Mouse (Mus musculus): Measurements from ENCODE around the gene Slc25a21. TPM values are rescaled to one million over a fixed set of nuclear protein-coding genes. Genes with fewer than 3 reads are reported as not detected.
A peak's percentile ranks its signal among the peaks of the same experiment; 100 is the strongest.

Slc25a21 gene
- polyA plus RNA-seq (2015; fragmentation: Nextera tagmentation; extraction: Ambion mirVana) = 5.1 and 6.4 TPM in 2 replicates

GRCm38 (mm10) chr12:57197363-57198026 lies at the start of gene Slc25a21:
TSS of gene Slc25a21 (minus strand) at chr12:57197472.
- TF ChIP-seq CTCF (IDR thresholded peaks at IDR 0.05; ENCODE audit: low read depth) = no peak
- no peaks in the 10 kb centered on the region for H3K4me1 ChIP-seq (replicated peaks; ENCODE audit: insufficient read depth, low read length)
- DNase-seq (ENCODE audit: low spot score) (peak; percentile 55), ATAC-seq (replicated peaks; ENCODE audit: low FRiP score, low read depth) (peak; percentile 10)
- H3K9ac ChIP-seq (ENCODE audit: low read depth, low read length) = peak within 1 kb of the TSS; percentile 54
- H3K36me3 ChIP-seq (ENCODE audit: insufficient read depth, low read length) = no peaks in the 10 kb centered on the region
- H3K9me3 ChIP-seq (replicated peaks; ENCODE audit: low read length) = no peaks in the 10 kb centered on the region
- H3K4me2 ChIP-seq (ENCODE audit: low read length) = peak within 1 kb of the TSS; percentile 90
- 68% methylated on average over 10 of the region's 10 CpGs for WGBS
- H3K27me3 ChIP-seq (ENCODE audit: insufficient read depth, low read length) = no peaks in the 10 kb centered on the region
- peak within 1 kb of the TSS; percentile 53 for H3K4me3 ChIP-seq (replicated peaks; ENCODE audit: low read depth, low read length)
- H3K27ac ChIP-seq = peak within 1 kb of the TSS; percentile 8

GRCm38 (mm10) chr12:57243671-57244495 lies 46.6 kb upstream of the Slc25a21 start:
- Histone ChIP-seq H3K4me3 (replicated peaks; ENCODE audit: low read depth, low read length) (no peak overlapping the region), H3K27ac (no peak overlapping the region), H3K9me3 (replicated peaks; ENCODE audit: low read length) (no peaks in the 10 kb centered on the region), H3K9ac (ENCODE audit: low read depth, low read length) (no peak overlapping the region), H3K27me3 (ENCODE audit: insufficient read depth, low read length) (no peaks in the 10 kb centered on the region), H3K4me1 (replicated peaks; ENCODE audit: insufficient read depth, low read length) (no peaks in the 10 kb centered on the region), H3K4me2 (ENCODE audit: low read length) (no peak overlapping the region), H3K36me3 (ENCODE audit: insufficient read depth, low read length) (peaks cover 8% of the 10 kb centered on the region)
- DNase-seq (ENCODE audit: low spot score) = no peak
- ATAC-seq (replicated peaks; ENCODE audit: low FRiP score, low read depth) = no peak
- no peak for TF ChIP-seq CTCF (IDR thresholded peaks at IDR 0.05; ENCODE audit: low read depth)
- 90% methylated on average over 5 of the region's 5 CpGs for WGBS

- Histone ChIP-seq H3K36me3 (ENCODE audit: insufficient read depth, low read length) (0 out of 2 replicates have a peak, but pooled peaks cover 4% of the 10 kb centered on the region), H3K27ac (no peak overlapping the region), H3K4me3 (replicated peaks; ENCODE audit: low read depth, low read length) (no peak overlapping the region), H3K4me2 (ENCODE audit: low read length) (no peak overlapping the region), H3K9me3 (replicated peaks; ENCODE audit: low read length) (no peaks in the 10 kb centered on the region), H3K27me3 (ENCODE audit: insufficient read depth, low read length) (no peaks in the 10 kb centered on the region), H3K4me1 (replicated peaks; ENCODE audit: insufficient read depth, low read length) (0 out of 2 replicates have a peak, but pooled peaks cover 5% of the 10 kb centered on the region), H3K9ac (ENCODE audit: low read depth, low read length) (no peak overlapping the region)
- 80% methylated on average over 5 of the region's 5 CpGs for WGBS
- ATAC-seq (replicated peaks; ENCODE audit: low FRiP score, low read depth) = no peak
- TF ChIP-seq CTCF (IDR thresholded peaks at IDR 0.05; ENCODE audit: low read depth) = no peak
- no peak for DNase-seq (ENCODE audit: low spot score)
Measured at GRCm38 (mm10) chr12:57233386-57233785, 36.1 kb upstream of the Slc25a21 start.

- peak; percentile 64 for DNase-seq (ENCODE audit: low spot score)
Measured at GRCm38 (mm10) chr12:57231085-57231875, 34.0 kb upstream of the Slc25a21 start.

GRCm38 (mm10) chr12:57230192-57230706 lies 33.0 kb upstream of the Slc25a21 start, which contains the start of the genes Prps1l3 and Mipol1:
TSS of gene Prps1l3 (plus strand) at chr12:57230412.
TSS of gene Mipol1 (plus strand) at chr12:57230427.
- H3K36me3 ChIP-seq (ENCODE audit: insufficient read depth, low read length) = no peaks in the 10 kb centered on the region
- DNase-seq (ENCODE audit: low spot score) = peak; percentile 93
- WGBS = under 1% methylated on average over 55 of the region's 58 CpGs

More at GRCm38 (mm10) chr12:57231085-57231875, 34.0 kb upstream of the Slc25a21 start:
- H3K36me3 ChIP-seq (ENCODE audit: insufficient read depth, low read length) = no peaks in the 10 kb centered on the region
- peak overlapping the region; percentile 83 for H3K9ac ChIP-seq (ENCODE audit: low read depth, low read length)
- H3K4me2 ChIP-seq (ENCODE audit: low read length) = peak overlapping the region; percentile 86
- no peaks in the 10 kb centered on the region for H3K27me3 ChIP-seq (ENCODE audit: insufficient read depth, low read length)
- 0 out of 2 replicates have a peak, but pooled peaks cover 5% of the 10 kb centered on the region for H3K4me1 ChIP-seq (replicated peaks; ENCODE audit: insufficient read depth, low read length)
- H3K4me3 ChIP-seq (replicated peaks; ENCODE audit: low read depth, low read length) = peak overlapping the region; percentile 77
- WGBS = 66% methylated on average over 12 of the region's 14 CpGs
- H3K27ac ChIP-seq = peak overlapping the region; percentile 93
- H3K9me3 ChIP-seq (replicated peaks; ENCODE audit: low read length) = no peaks in the 10 kb centered on the region
- 0 out of 2 replicates have a peak, but pooled peaks have one; percentile 22 for ATAC-seq (replicated peaks; ENCODE audit: low FRiP score, low read depth)
- peak; percentile 40; the same call in 1 of the 2 replicates for TF ChIP-seq CTCF (IDR thresholded peaks at IDR 0.05; ENCODE audit: low read depth)

More at GRCm38 (mm10) chr12:57230192-57230706, 33.0 kb upstream of the Slc25a21 start, which contains the start of the genes Prps1l3 and Mipol1:
- peak within 1 kb of the TSS; percentile 86 for H3K4me2 ChIP-seq (ENCODE audit: low read length)
- ATAC-seq (replicated peaks; ENCODE audit: low FRiP score, low read depth) = peak; percentile 96
- H3K27me3 ChIP-seq (ENCODE audit: insufficient read depth, low read length) = no peaks in the 10 kb centered on the region
- TF ChIP-seq CTCF (IDR thresholded peaks at IDR 0.05; ENCODE audit: low read depth) = no peak
- peak within 1 kb of the TSS; percentile 83 for H3K9ac ChIP-seq (ENCODE audit: low read depth, low read length)
- H3K9me3 ChIP-seq (replicated peaks; ENCODE audit: low read length) = no peaks in the 10 kb centered on the region
- H3K27ac ChIP-seq = peak within 1 kb of the TSS; percentile 93
- 0 out of 2 replicates have a peak, but pooled peaks cover 5% of the 10 kb centered on the region for H3K4me1 ChIP-seq (replicated peaks; ENCODE audit: insufficient read depth, low read length)
- peak within 1 kb of the TSS; percentile 77 for H3K4me3 ChIP-seq (replicated peaks; ENCODE audit: low read depth, low read length)

Measured in kidney, postnatal 0 days (tissue).